14 mouse cellular contexts compared by ENCODE assay signal in the genomic region with DNA sequence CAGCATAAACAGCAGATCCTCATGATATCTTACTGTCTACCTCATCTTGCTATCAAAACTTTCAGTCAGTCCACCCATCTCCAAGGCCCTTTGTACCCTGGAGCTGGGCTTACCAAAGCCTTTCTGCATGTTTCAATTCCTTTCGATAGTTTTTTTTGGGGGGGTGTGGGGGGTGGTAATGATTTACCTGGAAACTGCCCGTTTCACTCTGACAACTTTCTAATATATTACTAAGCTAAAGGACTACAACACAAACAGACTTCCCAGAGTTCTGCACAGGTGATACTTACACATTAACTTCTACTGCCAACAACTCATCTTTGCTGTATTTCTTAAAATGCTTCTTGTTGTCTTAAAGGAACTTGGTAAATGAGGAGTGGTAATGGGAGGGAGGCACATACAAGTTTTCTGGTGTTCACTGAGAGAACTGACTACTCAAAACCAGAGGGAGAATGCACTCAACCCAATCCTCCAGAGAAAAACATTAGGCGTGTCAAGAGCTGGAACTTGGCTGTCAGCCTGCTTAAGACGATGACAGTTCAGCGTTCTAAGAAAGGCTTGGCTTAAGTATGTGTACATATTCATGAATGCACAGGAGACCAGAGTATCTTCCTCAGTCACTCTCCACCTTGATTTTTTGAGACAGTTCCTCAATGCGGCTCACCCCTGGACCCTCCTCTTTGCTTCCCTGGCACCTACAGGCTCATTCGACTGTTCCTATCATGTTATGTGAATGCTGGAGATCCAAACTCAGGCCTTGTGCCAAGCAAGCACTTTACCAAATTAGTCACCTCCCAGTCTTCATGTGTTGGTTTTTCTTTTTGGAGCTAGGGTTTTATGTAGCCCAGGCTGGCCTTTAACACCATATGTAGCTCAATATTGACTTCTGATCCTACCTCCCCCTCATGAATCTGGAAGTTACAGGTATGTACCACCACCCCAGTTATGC. TPM values are rescaled to one million over a fixed set of nuclear protein-coding genes. Genes with fewer than 3 reads are reported as not detected.
DNase-seq lines count a peak whose midpoint lies in the region; ATAC-seq lines count a peak whose summit lies in the region.
"Had no signal": no experiment of that assay in that cellular context is flagged by ENCODE, and none has a peak within 500 bp of the region (broad histone marks: within the 10 kb centered on the region; RNA-seq: fewer than 3 reads in every experiment).

No protein-coding gene starts in this region.

- no peak overlapping the region for H3K4me2 ChIP-seq in embryonic facial prominence, embryonic 14.5 days (ENCODE audit: low read depth, low read length)
- H3K4me2 ChIP-seq in stomach, embryonic 15.5 days: no peak overlapping the region
- H3K4me2 ChIP-seq: forebrain, embryonic 13.5 days; heart, embryonic 15.5 days; liver, embryonic 13.5 days had no signal

- H3K27ac ChIP-seq in embryonic facial prominence, embryonic 14.5 days (replicated peaks; ENCODE audit: low read depth, low read length): peak overlapping the region; percentile 69
- peak overlapping the region; percentile 9; the same call in 1 of the 2 replicates for H3K27ac ChIP-seq in stomach, embryonic 15.5 days
- H3K27ac ChIP-seq: forebrain, embryonic 13.5 days; heart, embryonic 15.5 days; liver, embryonic 13.5 days had no signal

- H3K36me3 ChIP-seq in embryonic facial prominence, embryonic 14.5 days (ENCODE audit: control insufficient read depth, insufficient read depth, low read length): peaks cover 6% of the 10 kb centered on the region
- peaks cover under 1% of the 10 kb centered on the region; the same call in 1 of the 2 replicates for H3K36me3 ChIP-seq in stomach, embryonic 15.5 days

- no peak overlapping the region for H3K4me3 ChIP-seq in embryonic facial prominence, embryonic 14.5 days (ENCODE audit: low read depth, low read length)
- H3K4me3 ChIP-seq in stomach, embryonic 15.5 days (replicated peaks): no peak overlapping the region
- H3K4me3 ChIP-seq: forebrain, embryonic 13.5 days; heart, embryonic 15.5 days; liver, embryonic 13.5 days had no signal

- DNase-seq in left cerebral cortex, postnatal 14 days (ENCODE audit: low spot score in 2 of 2): peak; percentile 43 to 63
- no peak for DNase-seq in left cerebral cortex, postnatal 10 days (ENCODE audit: extremely low spot score in 1 of 2, low spot score in 2 of 2)
- DNase-seq in embryonic facial prominence, embryonic 14.5 days (ENCODE audit: low spot score): peak; percentile 75
- peak; percentile 44 to 63 for DNase-seq in kidney, postnatal 4 days
- no peak for DNase-seq in cerebellum, postnatal 4 days (ENCODE audit: low spot score in 2 of 2)
- no peak for DNase-seq in spleen, postnatal 10 days (ENCODE audit: low spot score in 2 of 2)
- DNase-seq in spleen, postnatal 36 days (ENCODE audit: low spot score in 2 of 2): no peak
- DNase-seq: adrenal gland, adult 8-10 months; liver, embryonic 13.5 days; thymus, adult 2 months had no signal

- no peak for ATAC-seq in embryonic facial prominence, embryonic 14.5 days (ENCODE audit: low read depth)
- no peak for ATAC-seq in stomach, embryonic 15.5 days (ENCODE audit: insufficient read depth, low FRiP score, low read depth)
- ATAC-seq: forebrain, embryonic 13.5 days; intestine, embryonic 16.5 days had no signal

- peaks cover 22% of the 10 kb centered on the region for H3K4me1 ChIP-seq in embryonic facial prominence, embryonic 14.5 days (ENCODE audit: control insufficient read depth, insufficient read depth, low read length)
- peaks cover 10% of the 10 kb centered on the region; the same call in 1 of the 2 replicates for H3K4me1 ChIP-seq in stomach, embryonic 15.5 days
- H3K4me1 ChIP-seq: liver, embryonic 13.5 days had no signal

- peaks cover 2% of the 10 kb centered on the region; the same call in 1 of the 2 replicates for H3K27me3 ChIP-seq in embryonic facial prominence, embryonic 14.5 days (replicated peaks; ENCODE audit: control insufficient read depth, insufficient read depth, low read length)
- H3K27me3 ChIP-seq in stomach, embryonic 15.5 days (replicated peaks): no peaks in the 10 kb centered on the region

- H3K9ac ChIP-seq in embryonic facial prominence, embryonic 14.5 days (ENCODE audit: low read depth, low read length): no peak overlapping the region; the same call in 1 of the 2 replicates
- H3K9ac ChIP-seq in stomach, embryonic 15.5 days: no peak overlapping the region
- H3K9ac ChIP-seq: forebrain, embryonic 13.5 days; heart, embryonic 15.5 days; liver, embryonic 13.5 days had no signal

- 54% methylated on average over 7 of the region's 7 CpGs for WGBS in embryonic facial prominence, embryonic 14.5 days
- WGBS in stomach, embryonic 15.5 days: 54% methylated on average over 7 of the region's 7 CpGs

- H3K9me3 ChIP-seq in embryonic facial prominence, embryonic 14.5 days (ENCODE audit: control insufficient read depth, low read length): no peaks in the 10 kb centered on the region
- H3K9me3 ChIP-seq in stomach, embryonic 15.5 days: no peaks in the 10 kb centered on the region
- H3K9me3 ChIP-seq: forebrain, embryonic 13.5 days; heart, embryonic 15.5 days; liver, embryonic 13.5 days had no signal

- intact Hi-C loops in left cerebral cortex, postnatal 14 days (cut with DNase I): no loop called here
- intact Hi-C loops in left cerebral cortex, postnatal 10 days (cut with DNase I): no loop called here

RNA-seq across cellular contexts. Expression of a gene that starts 5.0 kb away (rescaled TPM):
- 10 to 100 TPM; 62.4 to 63.7 TPM for total RNA-seq in left cerebral cortex, postnatal 14 days (2021)
- 10 to 100 TPM; 28.2 to 29.4 TPM for total RNA-seq in left cerebral cortex, postnatal 10 days (2021)
- polyA plus RNA-seq in embryonic facial prominence, embryonic 14.5 days (2014; fragmentation: Nextera tagmentation; extraction: Ambion mirVana): 17.6 and 21.1 TPM in 2 replicates
- 13.5 and 19.5 TPM in 2 replicates for polyA plus RNA-seq in stomach, embryonic 15.5 days (2015; fragmentation: Nextera tagmentation; extraction: Ambion mirVana)

RNA-seq across cellular contexts. Expression of a gene that starts 55.3 kb away (rescaled TPM):
- 10 to 100 TPM; 36.0 to 36.4 TPM for total RNA-seq in left cerebral cortex, postnatal 14 days (2021)
- 10 to 100 TPM; 37.8 to 39.6 TPM for total RNA-seq in left cerebral cortex, postnatal 10 days (2021)
- polyA plus RNA-seq in embryonic facial prominence, embryonic 14.5 days (2014; fragmentation: Nextera tagmentation; extraction: Ambion mirVana): 29.4 and 33.9 TPM in 2 replicates
- polyA plus RNA-seq in stomach, embryonic 15.5 days (2015; fragmentation: Nextera tagmentation; extraction: Ambion mirVana): 25.8 and 27.5 TPM in 2 replicates

RNA-seq across cellular contexts. Expression of a gene that starts 55.4 kb away (rescaled TPM):
- 10 to 100 TPM; 75.7 to 81.2 TPM for total RNA-seq in left cerebral cortex, postnatal 14 days (2021)
- 100 to 1,000 TPM; 113 to 129 TPM for total RNA-seq in left cerebral cortex, postnatal 10 days (2021)
- 17.4 and 20.5 TPM in 2 replicates for polyA plus RNA-seq in embryonic facial prominence, embryonic 14.5 days (2014; fragmentation: Nextera tagmentation; extraction: Ambion mirVana)
- polyA plus RNA-seq in stomach, embryonic 15.5 days (2015; fragmentation: Nextera tagmentation; extraction: Ambion mirVana): 12.9 and 14.2 TPM in 2 replicates

Comparison
In these comparisons a context has a peak if more than half of its experiments do, and no peak if none do; other contexts are left out.
1. DNase-seq: peak in left cerebral cortex, postnatal 14 days (2 of 2), embryonic facial prominence, embryonic 14.5 days (single experiment) and kidney, postnatal 4 days (2 of 2); none in left cerebral cortex, postnatal 10 days (0 of 2), cerebellum, postnatal 4 days (0 of 2), spleen, postnatal 10 days (0 of 2) and spleen, postnatal 36 days (0 of 2).